12 mouse cellular contexts compared by ENCODE assay signal in genomic region chr9:115805224-115805623, GRCm38 (mm10).
"Had no signal": no experiment of that assay in that cellular context is flagged by ENCODE, and none has a peak within 500 bp of the region (broad histone marks: within the 10 kb centered on the region; RNA-seq: fewer than 3 reads in every experiment).

No protein-coding gene starts in this region.

- H3K9me3 ChIP-seq: limb, embryonic 12.5 days; neural tube, embryonic 15.5 days had no signal

- H3K9ac ChIP-seq: limb, embryonic 12.5 days; lung, embryonic 14.5 days; neural tube, embryonic 15.5 days had no signal

- ATAC-seq: intestine, postnatal 0 days; midbrain, embryonic 16.5 days had no signal

- H3K4me3 ChIP-seq: limb, embryonic 12.5 days; neural tube, embryonic 15.5 days had no signal

- DNase-seq: kidney, adult 8-10 months; kidney, postnatal 36 days; lung, embryonic 14.5 days; lung, postnatal 10 days; lung, postnatal 4 days; thymus, adult 18-20 months; thymus, postnatal 14 days had no signal

- H3K27ac ChIP-seq: limb, embryonic 12.5 days; neural tube, embryonic 15.5 days had no signal

- H3K4me2 ChIP-seq: limb, embryonic 12.5 days; liver, embryonic 11.5 days; lung, embryonic 14.5 days; neural tube, embryonic 15.5 days had no signal

- H3K36me3 ChIP-seq: limb, embryonic 12.5 days; neural tube, embryonic 15.5 days had no signal

- H3K27me3 ChIP-seq: limb, embryonic 12.5 days; neural tube, embryonic 15.5 days had no signal
